Mouse (Mus musculus): Measurements from ENCODE around the gene Tfb1m. TPM values are rescaled to one million over a fixed set of nuclear protein-coding genes. Genes with fewer than 3 reads are reported as not detected.

Gene Tfb1m
- 19.8 and 21.9 TPM in 2 replicates for polyA plus RNA-seq (2014; fragmentation: Nextera tagmentation; extraction: Ambion mirVana)

- 1% methylated on average over 60 of the region's 60 CpGs for WGBS
- no peaks in the 10 kb centered on the region for H3K36me3 ChIP-seq (ENCODE audit: control insufficient read depth, insufficient read depth, low read length)
- H3K9me3 ChIP-seq (ENCODE audit: control insufficient read depth, low read length), result no peaks in the 10 kb centered on the region
- DNase-seq (ENCODE audit: low spot score) (peak; percentile 98), ATAC-seq (ENCODE audit: low FRiP score) (peak; percentile 100)
- peak within 1 kb of the TSS; percentile 67; the same call in 1 of the 2 replicates for H3K27ac ChIP-seq (ENCODE audit: low read depth, low read length)
- H3K9ac ChIP-seq (ENCODE audit: low read depth, low read length), result peak within 1 kb of the TSS; percentile 7
- H3K4me1 ChIP-seq (replicated peaks; ENCODE audit: control insufficient read depth, insufficient read depth, low read length), result no peaks in the 10 kb centered on the region
- peak within 1 kb of the TSS; percentile 52 for H3K4me3 ChIP-seq (ENCODE audit: low read depth, low read length)
- no peaks in the 10 kb centered on the region for H3K27me3 ChIP-seq (ENCODE audit: control insufficient read depth, insufficient read depth, low read length)
- H3K4me2 ChIP-seq (replicated peaks; ENCODE audit: low read depth, low read length), result peak within 1 kb of the TSS; percentile 42
These were observed at the start of gene Tfb1m for GRCm38 (mm10) chr17:3557331-3558311. Gene Tfb1m, minus strand, starts transcription at chr17:3557781.

GRCm38 (mm10) chr17:3602954-3603672, 45.5 kb upstream of the Tfb1m start:
- Histone ChIP-seq H3K4me1 (replicated peaks; ENCODE audit: control insufficient read depth, insufficient read depth, low read length) (no peaks in the 10 kb centered on the region), H3K27ac (ENCODE audit: low read depth, low read length) (no peak overlapping the region), H3K9me3 (ENCODE audit: control insufficient read depth, low read length) (no peaks in the 10 kb centered on the region), H3K4me2 (replicated peaks; ENCODE audit: low read depth, low read length) (no peak overlapping the region), H3K36me3 (ENCODE audit: control insufficient read depth, insufficient read depth, low read length) (no peaks in the 10 kb centered on the region), H3K4me3 (ENCODE audit: low read depth, low read length) (no peak overlapping the region), H3K9ac (ENCODE audit: low read depth, low read length) (no peak overlapping the region), H3K27me3 (ENCODE audit: control insufficient read depth, insufficient read depth, low read length) (no peaks in the 10 kb centered on the region)
- DNase-seq (ENCODE audit: low spot score) (no peak), ATAC-seq (ENCODE audit: low FRiP score) (no peak)
- WGBS, result 96% methylated on average over 6 of the region's 6 CpGs

- no peak overlapping the region for H3K27ac ChIP-seq (ENCODE audit: low read depth, low read length)
- no peaks in the 10 kb centered on the region for H3K27me3 ChIP-seq (ENCODE audit: control insufficient read depth, insufficient read depth, low read length)
- no peak overlapping the region for H3K4me2 ChIP-seq (replicated peaks; ENCODE audit: low read depth, low read length)
- no peak for ATAC-seq (ENCODE audit: low FRiP score)
- H3K9me3 ChIP-seq (ENCODE audit: control insufficient read depth, low read length), result no peaks in the 10 kb centered on the region
- DNase-seq (ENCODE audit: low spot score), result no peak
- no peaks in the 10 kb centered on the region for H3K36me3 ChIP-seq (ENCODE audit: control insufficient read depth, insufficient read depth, low read length)
- WGBS, result 83% methylated on average over 1 of the region's 1 CpGs
- no peak overlapping the region for H3K4me3 ChIP-seq (ENCODE audit: low read depth, low read length)
- H3K4me1 ChIP-seq (replicated peaks; ENCODE audit: control insufficient read depth, insufficient read depth, low read length), result no peaks in the 10 kb centered on the region
- no peak overlapping the region for H3K9ac ChIP-seq (ENCODE audit: low read depth, low read length)
These were observed 40.8 kb upstream of the Tfb1m start for GRCm38 (mm10) chr17:3598393-3598792.

- H3K9me3 ChIP-seq (ENCODE audit: control insufficient read depth, low read length), result no peaks in the 10 kb centered on the region
- H3K27ac ChIP-seq (ENCODE audit: low read depth, low read length), result no peak overlapping the region
- H3K27me3 ChIP-seq (ENCODE audit: control insufficient read depth, insufficient read depth, low read length), result no peaks in the 10 kb centered on the region
- no peak overlapping the region for H3K4me2 ChIP-seq (replicated peaks; ENCODE audit: low read depth, low read length)
- H3K36me3 ChIP-seq (ENCODE audit: control insufficient read depth, insufficient read depth, low read length), result no peaks in the 10 kb centered on the region
- H3K9ac ChIP-seq (ENCODE audit: low read depth, low read length), result no peak overlapping the region
- 75% methylated on average over 1 of the region's 1 CpGs for WGBS
- H3K4me1 ChIP-seq (replicated peaks; ENCODE audit: control insufficient read depth, insufficient read depth, low read length), result no peaks in the 10 kb centered on the region
- ATAC-seq (ENCODE audit: low FRiP score) (no peak), DNase-seq (ENCODE audit: low spot score) (no peak)
- no peak overlapping the region for H3K4me3 ChIP-seq (ENCODE audit: low read depth, low read length)
These were observed 40.3 kb upstream of the Tfb1m start for GRCm38 (mm10) chr17:3597866-3598265.

- peak; percentile 2 for DNase-seq (ENCODE audit: low spot score)
- WGBS, result 78% methylated on average over 1 of the region's 1 CpGs
- Histone ChIP-seq H3K27ac (ENCODE audit: low read depth, low read length) (no peak overlapping the region), H3K9ac (ENCODE audit: low read depth, low read length) (no peak overlapping the region), H3K4me3 (ENCODE audit: low read depth, low read length) (no peak overlapping the region), H3K36me3 (ENCODE audit: control insufficient read depth, insufficient read depth, low read length) (no peaks in the 10 kb centered on the region), H3K4me2 (replicated peaks; ENCODE audit: low read depth, low read length) (no peak overlapping the region), H3K9me3 (ENCODE audit: control insufficient read depth, low read length) (no peaks in the 10 kb centered on the region), H3K4me1 (replicated peaks; ENCODE audit: control insufficient read depth, insufficient read depth, low read length) (no peaks in the 10 kb centered on the region), H3K27me3 (ENCODE audit: control insufficient read depth, insufficient read depth, low read length) (no peaks in the 10 kb centered on the region)
- no peak for ATAC-seq (ENCODE audit: low FRiP score)
These were observed 39.5 kb upstream of the Tfb1m start for GRCm38 (mm10) chr17:3597130-3597529.

GRCm38 (mm10) chr17:3570876-3571275, 13.3 kb upstream of the Tfb1m start:
- H3K4me2 ChIP-seq (replicated peaks; ENCODE audit: low read depth, low read length), result no peak overlapping the region
- H3K9me3 ChIP-seq (ENCODE audit: control insufficient read depth, low read length), result no peaks in the 10 kb centered on the region
- peak; percentile 88 for DNase-seq (ENCODE audit: low spot score)
- no peaks in the 10 kb centered on the region for H3K36me3 ChIP-seq (ENCODE audit: control insufficient read depth, insufficient read depth, low read length)
- ATAC-seq (ENCODE audit: low FRiP score), result no peak
- H3K27me3 ChIP-seq (ENCODE audit: control insufficient read depth, insufficient read depth, low read length), result no peaks in the 10 kb centered on the region
- H3K9ac ChIP-seq (ENCODE audit: low read depth, low read length), result no peak overlapping the region
- no peak overlapping the region for H3K4me3 ChIP-seq (ENCODE audit: low read depth, low read length)
- H3K4me1 ChIP-seq (replicated peaks; ENCODE audit: control insufficient read depth, insufficient read depth, low read length), result no peaks in the 10 kb centered on the region
- 7% methylated on average over 12 of the region's 12 CpGs for WGBS
- H3K27ac ChIP-seq (ENCODE audit: low read depth, low read length), result no peak overlapping the region

GRCm38 (mm10) chr17:3562405-3562804, 4.8 kb upstream of the Tfb1m start:
- 50% methylated on average over 8 of the region's 8 CpGs for WGBS
- ATAC-seq (ENCODE audit: low FRiP score), result no peak
- H3K4me3 ChIP-seq (ENCODE audit: low read depth, low read length), result no peak overlapping the region

GRCm38 (mm10) chr17:3560534-3560933, 3.0 kb upstream of the Tfb1m start:
- Histone ChIP-seq H3K9ac (ENCODE audit: low read depth, low read length) (no peak overlapping the region), H3K27ac (ENCODE audit: low read depth, low read length) (no peak overlapping the region), H3K27me3 (ENCODE audit: control insufficient read depth, insufficient read depth, low read length) (no peaks in the 10 kb centered on the region), H3K4me3 (ENCODE audit: low read depth, low read length) (no peak overlapping the region), H3K4me1 (replicated peaks; ENCODE audit: control insufficient read depth, insufficient read depth, low read length) (no peaks in the 10 kb centered on the region), H3K36me3 (ENCODE audit: control insufficient read depth, insufficient read depth, low read length) (no peaks in the 10 kb centered on the region), H3K9me3 (ENCODE audit: control insufficient read depth, low read length) (no peaks in the 10 kb centered on the region), H3K4me2 (replicated peaks; ENCODE audit: low read depth, low read length) (no peak overlapping the region)
- ATAC-seq (ENCODE audit: low FRiP score) (no peak), DNase-seq (ENCODE audit: low spot score) (no peak)
- WGBS, result 78% methylated on average over 3 of the region's 3 CpGs

More at GRCm38 (mm10) chr17:3562405-3562804, 4.8 kb upstream of the Tfb1m start:
- no peak for DNase-seq (ENCODE audit: low spot score)
- H3K9ac ChIP-seq (ENCODE audit: low read depth, low read length), result no peak overlapping the region
- H3K27me3 ChIP-seq (ENCODE audit: control insufficient read depth, insufficient read depth, low read length), result no peaks in the 10 kb centered on the region
- H3K4me1 ChIP-seq (replicated peaks; ENCODE audit: control insufficient read depth, insufficient read depth, low read length), result no peaks in the 10 kb centered on the region
- H3K4me2 ChIP-seq (replicated peaks; ENCODE audit: low read depth, low read length), result no peak overlapping the region
- no peak overlapping the region for H3K27ac ChIP-seq (ENCODE audit: low read depth, low read length)
- no peaks in the 10 kb centered on the region for H3K36me3 ChIP-seq (ENCODE audit: control insufficient read depth, insufficient read depth, low read length)
- no peaks in the 10 kb centered on the region for H3K9me3 ChIP-seq (ENCODE audit: control insufficient read depth, low read length)
